Mouse (Mus musculus) heart, embryonic 11.5 days (tissue): ENCODE measurements around the gene Lhpp. TPM values are rescaled to one million over a fixed set of nuclear protein-coding genes. Genes with fewer than 3 reads are reported as not detected.

Experiments used
- ATAC-seq: fragments of 200-750 bp; cut with Nextera tagmentation; replicated peaks from 2 replicates; pipeline ENCODE4 v1.8.0; 2017; ENCODE audit warnings: moderate library complexity; ENCODE audit not compliant: insufficient number of reproducible peaks, low FRiP score, low TSS enrichment
- H3K27ac ChIP-seq: fragments of 300-500 bp; sonication (generic); 2 replicates; pipeline ENCODE4 v1.5.1; 2014; ENCODE audit warnings: mild to moderate bottlenecking, low read depth, low read length
- H3K27me3 ChIP-seq: fragments of 300-500 bp; sonication (generic); 2 replicates; pipeline ENCODE4 v1.6.1; 2014; ENCODE audit warnings: mild to moderate bottlenecking, low read length, mixed read lengths; ENCODE audit not compliant: control insufficient read depth, insufficient read depth
- H3K36me3 ChIP-seq: fragments of 300-500 bp; sonication (generic); 2 replicates; pipeline ENCODE4 v1.6.1; 2014; ENCODE audit warnings: mild to moderate bottlenecking, low read length, moderate library complexity, mixed read lengths; ENCODE audit not compliant: control insufficient read depth, insufficient read depth
- H3K4me1 ChIP-seq: fragments of 300-500 bp; sonication (generic); 2 replicates; pipeline ENCODE4 v1.6.1; 2014; ENCODE audit warnings: low read length; ENCODE audit not compliant: control insufficient read depth, insufficient read depth
- H3K4me2 ChIP-seq: fragments of 300-500 bp; sonication (generic); 2 replicates; pipeline ENCODE4 v1.6.1; 2014; ENCODE audit warnings: mild to moderate bottlenecking, moderate library complexity
- H3K4me3 ChIP-seq: fragments of 300-500 bp; sonication (generic); 2 replicates; pipeline ENCODE4 v1.5.1; 2014; ENCODE audit warnings: low read depth, low read length
- H3K9ac ChIP-seq: fragments of 300-500 bp; sonication (generic); 2 replicates; pipeline ENCODE4 v1.6.1; 2014; ENCODE audit warnings: mild to moderate bottlenecking, low read depth, low read length, moderate library complexity
- H3K9me3 ChIP-seq: fragments of 300-500 bp; sonication (generic); replicated peaks from 2 replicates; pipeline ENCODE4 v1.6.1; 2016; ENCODE audit warnings: low read length; ENCODE audit not compliant: control insufficient read depth
- WGBS: fragments of 180-500 bp; shearing (Covaris S2); extraction: QIAGEN DNeasy Blood & Tissue Kit; methylation state at CpG from one replicate; pipeline ENCODE4 v1.1.7; 2014; ENCODE audit not compliant: insufficient replicate concordance; 5-methylcytosine and 5-hydroxymethylcytosine counted together
- polyA plus RNA-seq: library from polyadenylated mRNA; unstranded; fragments of >200 nt; fragmentation: Nextera tagmentation; extraction: Ambion mirVana; gene quantifications from 2 replicates; pipeline ENCODE4 v1.2.1, GENCODE M21; 2014

Gene Lhpp
- polyA plus RNA-seq, 1 experiment from 2014 or later: 21.9 TPM

DNA sequence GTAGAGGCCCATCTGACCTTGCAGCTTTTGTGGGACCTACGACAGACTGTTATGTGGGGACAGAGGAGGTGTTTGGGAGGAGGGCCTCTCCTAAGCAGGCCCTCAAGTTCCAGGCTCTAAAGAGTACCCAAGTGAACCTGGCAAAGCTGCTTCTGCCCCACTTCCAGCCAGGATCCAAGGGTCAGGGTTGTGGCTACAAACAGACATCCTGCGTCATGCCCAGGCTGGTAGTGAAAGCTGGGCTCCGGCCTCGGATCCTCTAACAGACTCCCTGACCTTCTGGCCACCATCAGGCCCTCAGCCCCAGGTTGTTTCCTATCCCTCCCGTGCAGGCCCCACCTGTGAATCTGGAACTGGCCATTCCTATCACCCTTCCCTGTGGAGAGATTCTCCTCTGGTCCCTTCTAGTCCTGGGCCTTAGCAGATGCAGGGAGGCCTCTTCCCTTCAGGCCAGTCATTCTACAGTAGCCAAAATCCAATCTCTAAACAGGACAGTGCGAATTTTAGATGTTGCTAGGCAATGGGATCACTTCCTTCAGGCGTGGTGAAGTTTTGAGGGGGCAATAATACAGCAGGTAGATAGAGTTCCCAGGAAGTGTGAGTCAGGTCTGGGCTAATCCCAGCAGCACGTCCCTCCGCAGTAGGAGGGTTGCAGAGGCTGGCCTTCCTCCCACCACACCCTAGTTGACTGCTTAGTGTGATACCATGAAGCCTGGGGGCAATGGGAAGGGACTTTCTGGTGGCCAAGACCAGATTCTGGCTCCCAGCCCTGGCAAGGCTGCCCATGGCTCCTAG lies 93.3 kb downstream of the Lhpp start:
- no peaks in the 10 kb centered on the region for H3K36me3 ChIP-seq
- no peaks in the 10 kb centered on the region for H3K9me3 ChIP-seq
- H3K4me2 ChIP-seq: no peak overlapping the region
- H3K4me1 ChIP-seq: peaks cover 7% of the 10 kb centered on the region; the same call in 1 of the 2 replicates
- H3K9ac ChIP-seq: no peak overlapping the region
- H3K27ac ChIP-seq: no peak overlapping the region
- ATAC-seq: no peak
- H3K27me3 ChIP-seq: no peaks in the 10 kb centered on the region
- WGBS: 78% methylated on average over 9 of the region's 9 CpGs
- H3K4me3 ChIP-seq: no peak overlapping the region

- H3K4me3 ChIP-seq: no peak overlapping the region
- no peak overlapping the region for H3K4me2 ChIP-seq
- peaks cover 6% of the 10 kb centered on the region; the same call in 1 of the 2 replicates for H3K4me1 ChIP-seq
- H3K27ac ChIP-seq: no peak overlapping the region
- no peak overlapping the region for H3K9ac ChIP-seq
- 81% methylated on average over 8 of the region's 8 CpGs for WGBS
- H3K9me3 ChIP-seq: no peaks in the 10 kb centered on the region
- no peaks in the 10 kb centered on the region for H3K36me3 ChIP-seq
- no peak for ATAC-seq
- no peaks in the 10 kb centered on the region for H3K27me3 ChIP-seq
These were observed 94.0 kb downstream of the Lhpp start for GRCm38 (mm10) chr7:132704310-132704875.

DNA sequence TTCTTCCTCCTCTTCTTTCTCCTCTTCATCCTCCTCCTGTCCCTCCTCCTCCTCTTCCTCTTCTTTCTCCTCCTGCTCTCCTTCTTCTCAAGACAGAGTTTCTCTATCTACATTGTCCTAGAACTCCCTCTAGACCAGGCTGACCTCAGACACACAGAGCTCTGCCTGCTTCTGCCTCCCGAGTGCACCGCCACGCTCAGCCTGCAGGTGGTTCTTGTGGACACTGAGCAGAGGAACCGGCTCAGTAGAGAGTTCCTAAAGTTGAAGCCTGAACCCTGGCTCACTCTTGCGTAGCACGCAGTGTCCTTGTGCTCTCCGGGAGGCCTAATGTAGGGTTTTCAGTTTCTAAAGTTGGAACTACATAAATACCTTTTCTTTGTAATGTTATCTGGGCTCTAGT lies 94.7 kb downstream of the Lhpp start:
- H3K4me3 ChIP-seq: no peak overlapping the region
- no peaks in the 10 kb centered on the region; the same call in 1 of the 2 replicates for H3K4me1 ChIP-seq
- no peaks in the 10 kb centered on the region for H3K36me3 ChIP-seq
- H3K27me3 ChIP-seq: no peaks in the 10 kb centered on the region
- H3K4me2 ChIP-seq: no peak overlapping the region
- ATAC-seq: no peak; the same call in 1 of the 2 replicates
- no peaks in the 10 kb centered on the region for H3K9me3 ChIP-seq
- no peak overlapping the region for H3K9ac ChIP-seq
- WGBS: 80% methylated on average over 7 of the region's 7 CpGs
- H3K27ac ChIP-seq: no peak overlapping the region

- peaks cover 42% of the 10 kb centered on the region for H3K4me1 ChIP-seq
- ATAC-seq: no peak
- peak overlapping the region; percentile 2; the same call in 1 of the 2 replicates for H3K27ac ChIP-seq
- no peaks in the 10 kb centered on the region for H3K9me3 ChIP-seq
- peak overlapping the region; percentile 52; the same call in 1 of the 2 replicates for H3K9ac ChIP-seq
- H3K4me2 ChIP-seq: no peak overlapping the region
- H3K36me3 ChIP-seq: no peaks in the 10 kb centered on the region; the same call in 1 of the 2 replicates
- no peak overlapping the region for H3K4me3 ChIP-seq
- no peaks in the 10 kb centered on the region for H3K27me3 ChIP-seq
- 66% methylated on average over 9 of the region's 9 CpGs for WGBS
These were observed 101.1 kb downstream of the Lhpp start for GRCm38 (mm10) chr7:132711579-132711978.

DNA sequence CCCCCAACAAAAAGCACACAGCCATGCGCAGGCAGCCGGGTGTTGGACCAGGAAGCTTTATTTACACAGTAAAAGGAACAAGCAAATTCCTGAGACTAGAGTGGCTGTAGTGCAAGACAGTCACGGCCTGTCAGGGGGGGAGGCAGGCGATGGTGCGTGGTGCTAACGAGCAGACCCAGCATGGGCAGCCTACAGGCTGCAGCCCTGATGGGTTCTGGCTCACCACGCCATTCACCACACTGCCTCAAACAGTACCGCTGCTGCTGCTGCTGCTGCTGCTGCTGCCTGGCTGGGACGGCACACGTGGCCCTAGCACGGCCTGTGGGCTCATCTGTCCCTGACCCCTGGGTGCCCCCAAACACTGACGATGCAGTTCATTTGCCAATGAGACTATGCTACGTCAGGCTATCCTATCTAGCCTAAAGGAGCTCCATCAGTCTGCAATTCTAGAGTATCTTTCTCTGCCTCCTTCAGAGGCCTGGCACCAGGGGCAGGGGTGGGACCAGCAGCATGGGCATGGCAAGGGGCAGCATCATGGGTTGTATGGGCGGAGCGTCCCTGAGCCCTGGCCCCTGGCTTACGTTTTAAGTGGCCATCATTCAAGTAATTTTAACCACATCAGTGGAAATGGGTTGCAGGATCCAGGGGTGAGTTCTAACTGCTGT lies 101.7 kb downstream of the Lhpp start:
- 38% methylated on average over 16 of the region's 16 CpGs for WGBS
- Histone ChIP-seq H3K9ac (peak overlapping the region; percentile 62; the same call in 1 of the 2 replicates), H3K4me3 (no peak overlapping the region), H3K4me1 (peaks cover 42% of the 10 kb centered on the region), H3K27me3 (no peaks in the 10 kb centered on the region), H3K27ac (0 out of 2 replicates have a peak overlapping the region, but pooled peaks have one; percentile 2), H3K9me3 (no peaks in the 10 kb centered on the region), H3K36me3 (no peaks in the 10 kb centered on the region; the same call in 1 of the 2 replicates), H3K4me2 (no peak overlapping the region)
- ATAC-seq: no peak; the same call in 1 of the 2 replicates

- Histone ChIP-seq H3K27ac (peak overlapping the region; percentile 97), H3K4me1 (peaks cover 42% of the 10 kb centered on the region), H3K9ac (peak overlapping the region; percentile 18; the same call in 1 of the 2 replicates), H3K9me3 (no peaks in the 10 kb centered on the region), H3K4me2 (no peak overlapping the region), H3K4me3 (no peak overlapping the region), H3K27me3 (no peaks in the 10 kb centered on the region), H3K36me3 (no peaks in the 10 kb centered on the region; the same call in 1 of the 2 replicates)
- WGBS: 74% methylated on average over 7 of the region's 7 CpGs
- no peak for ATAC-seq
These were observed 102.5 kb downstream of the Lhpp start for GRCm38 (mm10) chr7:132712956-132713355.

GRCm38 (mm10) chr7:132713483-132714126 lies 103.2 kb downstream of the Lhpp start:
- H3K9ac ChIP-seq: peak overlapping the region; percentile 56; the same call in 1 of the 2 replicates
- H3K4me1 ChIP-seq: peaks cover 42% of the 10 kb centered on the region
- H3K9me3 ChIP-seq: no peaks in the 10 kb centered on the region
- no peak overlapping the region for H3K4me3 ChIP-seq
- no peaks in the 10 kb centered on the region for H3K27me3 ChIP-seq
- no peak overlapping the region for H3K4me2 ChIP-seq
- ATAC-seq: no peak
- no peaks in the 10 kb centered on the region; the same call in 1 of the 2 replicates for H3K36me3 ChIP-seq
- WGBS: 37% methylated on average over 8 of the region's 8 CpGs
- H3K27ac ChIP-seq: peak overlapping the region; percentile 97
